Mouse (Mus musculus) embryonic fibroblast, embryonic 13.5 days (primary cell): ENCODE measurements around the gene Osbpl10.

Source experiments
- CTCF ChIP-seq: IDR thresholded peaks from 2 replicates; pipeline ENCODE4 v1.5.1; 2011; ENCODE audit warnings: mild to moderate bottlenecking, control low read depth, low read length, moderate library complexity, borderline replicate concordance; ENCODE audit not compliant: insufficient read depth
- POLR2A ChIP-seq: IDR thresholded peaks from 2 replicates; pipeline ENCODE4 v1.6.1; 2011; ENCODE audit warnings: low read depth, mild to moderate bottlenecking, control low read depth, low read length, moderate library complexity

- TF ChIP-seq POLR2A = no peak
- TF ChIP-seq CTCF = no peak
Measured at GRCm38 (mm10) chr9:114988029-114988428, 9.7 kb downstream of the Osbpl10 start.
